Comparison of ENCODE assay signal across 8 mouse cellular contexts in genomic region chr17:8388463-8388862, GRCm38 (mm10). TPM values are rescaled to one million over a fixed set of nuclear protein-coding genes. Genes with fewer than 3 reads are reported as not detected.
DNase-seq lines count a peak whose midpoint lies in the region; ATAC-seq lines count a peak whose summit lies in the region.

No protein-coding gene starts in this region.

- peak overlapping the region; percentile 36 for H3K4me3 ChIP-seq in forebrain, embryonic 15.5 days
- H3K4me3 ChIP-seq in midbrain, embryonic 15.5 days, result peak overlapping the region; percentile 36
- H3K4me3 ChIP-seq in intestine, embryonic 15.5 days (replicated peaks), result no peak overlapping the region

- 0 out of 2 replicates have a peak overlapping the region, but pooled peaks have one; percentile 31 for H3K9ac ChIP-seq in forebrain, embryonic 15.5 days (replicated peaks)
- H3K9ac ChIP-seq in midbrain, embryonic 15.5 days, result peak overlapping the region; percentile 33; the same call in 1 of the 2 replicates
- H3K9ac ChIP-seq in intestine, embryonic 15.5 days, result no peak overlapping the region

- peaks cover 12% of the 10 kb centered on the region; the same call in 1 of the 2 replicates for H3K27me3 ChIP-seq in forebrain, embryonic 15.5 days
- peaks cover 27% of the 10 kb centered on the region for H3K27me3 ChIP-seq in midbrain, embryonic 15.5 days (replicated peaks)
- peaks cover 32% of the 10 kb centered on the region for H3K27me3 ChIP-seq in intestine, embryonic 15.5 days (replicated peaks)

- no peak overlapping the region for H3K27ac ChIP-seq in forebrain, embryonic 15.5 days (replicated peaks)
- H3K27ac ChIP-seq in midbrain, embryonic 15.5 days, result no peak overlapping the region
- H3K27ac ChIP-seq in intestine, embryonic 15.5 days, result no peak overlapping the region

- peak overlapping the region; percentile 56 for H3K4me2 ChIP-seq in forebrain, embryonic 15.5 days (replicated peaks)
- H3K4me2 ChIP-seq in midbrain, embryonic 15.5 days, result peak overlapping the region; percentile 56
- H3K4me2 ChIP-seq in intestine, embryonic 15.5 days (replicated peaks), result no peak overlapping the region

- under 1% methylated on average over 13 of the region's 13 CpGs for WGBS in forebrain, embryonic 15.5 days
- 2% methylated on average over 13 of the region's 13 CpGs for WGBS in midbrain, embryonic 15.5 days
- WGBS in intestine, embryonic 15.5 days, result 2% methylated on average over 13 of the region's 13 CpGs

- peaks cover 8% of the 10 kb centered on the region; the same call in 1 of the 2 replicates for H3K4me1 ChIP-seq in forebrain, embryonic 15.5 days
- peaks cover 8% of the 10 kb centered on the region for H3K4me1 ChIP-seq in midbrain, embryonic 15.5 days
- H3K4me1 ChIP-seq in intestine, embryonic 15.5 days (replicated peaks), result no peaks in the 10 kb centered on the region

- no peaks in the 10 kb centered on the region for H3K36me3 ChIP-seq in forebrain, embryonic 15.5 days
- no peaks in the 10 kb centered on the region for H3K36me3 ChIP-seq in midbrain, embryonic 15.5 days (replicated peaks)
- H3K36me3 ChIP-seq in intestine, embryonic 15.5 days, result no peaks in the 10 kb centered on the region

- peak; percentile 46 for DNase-seq in layer of hippocampus, adult 11-12 months (ENCODE audit: low spot score)
- no peak for DNase-seq in layer of hippocampus, adult 9-10 months (ENCODE audit: low spot score)
- peak; percentile 41 for DNase-seq in kidney, postnatal 14 days
- peak; percentile 55 for DNase-seq in thymus, postnatal 25 days

- no peaks in the 10 kb centered on the region for H3K9me3 ChIP-seq in forebrain, embryonic 15.5 days
- no peaks in the 10 kb centered on the region for H3K9me3 ChIP-seq in midbrain, embryonic 15.5 days
- no peaks in the 10 kb centered on the region for H3K9me3 ChIP-seq in intestine, embryonic 15.5 days

- peak; percentile 48 for ATAC-seq in activated CD4-positive, CD25-positive, alpha-beta regulatory T cell, adult 4 months
- ATAC-seq in forebrain, embryonic 15.5 days (replicated peaks), result 0 out of 2 replicates have a peak, but pooled peaks have one; percentile 48
- ATAC-seq in midbrain, embryonic 15.5 days (replicated peaks), result peak; percentile 73; the same call in 1 of the 2 replicates
- ATAC-seq in intestine, embryonic 15.5 days, result no peak

RNA-seq across cellular contexts. Expression of gene T2, which starts 32.7 kb away (rescaled TPM):
- under 1 TPM in 1 of 2 experiments, not detected in 1; 0.63 TPM for polyA plus RNA-seq in activated CD4-positive, CD25-positive, alpha-beta regulatory T cell, adult 4 months (2017; shearing (Covaris generic))
- polyA plus RNA-seq in forebrain, embryonic 15.5 days (2015; fragmentation: Nextera tagmentation; extraction: Ambion mirVana), result 0.51 and 0.63 TPM in 2 replicates
- 0.64 and 0.97 TPM in 2 replicates for polyA plus RNA-seq in midbrain, embryonic 15.5 days (2015; fragmentation: Nextera tagmentation; extraction: Ambion mirVana)
- polyA plus RNA-seq in intestine, embryonic 15.5 days (2015; fragmentation: Nextera tagmentation; extraction: Ambion mirVana), result 0.13 and 0.27 TPM in 2 replicates

RNA-seq across cellular contexts. Expression of gene T, which starts 45.8 kb away (rescaled TPM):
- not detected for polyA plus RNA-seq in activated CD4-positive, CD25-positive, alpha-beta regulatory T cell, adult 4 months (2017; shearing (Covaris generic))
- 0.46 and 0.54 TPM in 2 replicates for polyA plus RNA-seq in forebrain, embryonic 15.5 days (2015; fragmentation: Nextera tagmentation; extraction: Ambion mirVana)
- 0.56 and 0.61 TPM in 2 replicates for polyA plus RNA-seq in midbrain, embryonic 15.5 days (2015; fragmentation: Nextera tagmentation; extraction: Ambion mirVana)
- polyA plus RNA-seq in intestine, embryonic 15.5 days (2015; fragmentation: Nextera tagmentation; extraction: Ambion mirVana), result 0.30 and 0.45 TPM in 2 replicates

RNA-seq across cellular contexts. Expression of gene Prr18, which starts 51.2 kb away (rescaled TPM):
- under 1 TPM in 1 of 2 experiments, not detected in 1; 0.13 TPM for polyA plus RNA-seq in activated CD4-positive, CD25-positive, alpha-beta regulatory T cell, adult 4 months (2017; shearing (Covaris generic))
- polyA plus RNA-seq in forebrain, embryonic 15.5 days (2015; fragmentation: Nextera tagmentation; extraction: Ambion mirVana), result 11.5 and 12.8 TPM in 2 replicates
- 19.1 and 19.9 TPM in 2 replicates for polyA plus RNA-seq in midbrain, embryonic 15.5 days (2015; fragmentation: Nextera tagmentation; extraction: Ambion mirVana)
- polyA plus RNA-seq in intestine, embryonic 15.5 days (2015; fragmentation: Nextera tagmentation; extraction: Ambion mirVana), result 0.39 and 0.61 TPM in 2 replicates
